Mouse (Mus musculus): ENCODE measurements at regions not wholly inside any gene's neighbourhood (a gene's known extent, or its start where the extent isn't known, plus 50 kb on each side); places are given as distances from the start of the nearest gene placed in this dataset.
"Not testable (repeated sequence)": the region's sequence is repeated elsewhere in the genome, so short reads cannot be mapped to it uniquely, and the experiment has no call there.

GRCm38 (mm10) chr15:8822795-8823194 is 112.2 kb upstream of the Slc1a3 start:
- TF ChIP-seq CTCF (IDR thresholded peaks at IDR 0.05); POLR2A (IDR thresholded peaks at IDR 0.05; ENCODE audit: insufficient read depth, low read depth, low read length); EP300 (IDR thresholded peaks at IDR 0.05; ENCODE audit: insufficient read depth, low read depth, low read length): not testable (repeated sequence)
